Mouse (Mus musculus) 416B (cell line): ENCODE measurements at regions not wholly inside any gene's neighbourhood (a gene's known extent, or its start where the extent isn't known, plus 50 kb on each side); places are given as distances from the start of the nearest gene placed in this dataset.

Experiments used
- DNase-seq: peaks from one replicate; pipeline ENCODE4 v3.0.0; 2011; ENCODE audit warnings: low read depth

GRCm38 (mm10) chr1:193572827-193573226 is 202.7 kb upstream of the Camk1g start:
- no peak for DNase-seq

GRCm38 (mm10) chr1:193572411-193572810 is 202.3 kb upstream of the Camk1g start:
- no peak for DNase-seq

- DNase-seq = no peak
Measured at GRCm38 (mm10) chr1:193571088-193571487, 201.0 kb upstream of the Camk1g start.

- DNase-seq = no peak
Measured at GRCm38 (mm10) chr1:193568586-193569174, 198.6 kb upstream of the Camk1g start.

- DNase-seq = no peak
Measured at GRCm38 (mm10) chr1:193567217-193567616, 197.1 kb upstream of the Camk1g start.

GRCm38 (mm10) chr1:193564225-193564624 is 194.1 kb upstream of the Camk1g start:
- no peak for DNase-seq

- DNase-seq = no peak
Measured at GRCm38 (mm10) chr1:193562242-193562641, 192.1 kb upstream of the Camk1g start.

GRCm38 (mm10) chr1:193558122-193558521 is 188.0 kb upstream of the Camk1g start:
- DNase-seq = no peak

GRCm38 (mm10) chr1:193554731-193555130 is 184.6 kb upstream of the Camk1g start:
- no peak for DNase-seq

GRCm38 (mm10) chr1:193552348-193552747 is 182.2 kb upstream of the Camk1g start:
- DNase-seq = no peak

- no peak for DNase-seq
Measured at GRCm38 (mm10) chr1:193551340-193551739, 181.2 kb upstream of the Camk1g start.

- DNase-seq = no peak
Measured at GRCm38 (mm10) chr1:193550761-193551160, 180.7 kb upstream of the Camk1g start.

- no peak for DNase-seq
Measured at GRCm38 (mm10) chr1:193547356-193547755, 177.3 kb upstream of the Camk1g start.

GRCm38 (mm10) chr1:193546044-193546432 is 175.9 kb upstream of the Camk1g start:
- no peak for DNase-seq

GRCm38 (mm10) chr1:193545406-193546043 is 175.4 kb upstream of the Camk1g start:
- DNase-seq = no peak

GRCm38 (mm10) chr1:193544804-193545203 is 174.7 kb upstream of the Camk1g start:
- DNase-seq = no peak

- DNase-seq = no peak
Measured at GRCm38 (mm10) chr1:193543834-193544233, 173.7 kb upstream of the Camk1g start.

- no peak for DNase-seq
Measured at GRCm38 (mm10) chr1:193543284-193543683, 173.2 kb upstream of the Camk1g start.

GRCm38 (mm10) chr1:193541934-193542580 is 172.0 kb upstream of the Camk1g start:
- DNase-seq = no peak

- no peak for DNase-seq
Measured at GRCm38 (mm10) chr1:193541281-193541680, 171.2 kb upstream of the Camk1g start.

GRCm38 (mm10) chr1:193540486-193540885 is 170.4 kb upstream of the Camk1g start:
- DNase-seq = no peak

GRCm38 (mm10) chr1:193539261-193539660 is 169.2 kb upstream of the Camk1g start:
- no peak for DNase-seq

GRCm38 (mm10) chr1:193538425-193538824 is 168.3 kb upstream of the Camk1g start:
- no peak for DNase-seq

- no peak for DNase-seq
Measured at GRCm38 (mm10) chr1:193537616-193538015, 167.5 kb upstream of the Camk1g start.
